Mouse (Mus musculus) embryonic fibroblast, embryonic 13.5 days (primary cell): ENCODE data around the gene Myod1.

ENCODE experiments used
- CTCF ChIP-seq: IDR thresholded peaks from 2 replicates; pipeline ENCODE4 v1.5.1; 2011; ENCODE audit warnings: mild to moderate bottlenecking, control low read depth, low read length, moderate library complexity, borderline replicate concordance; ENCODE audit not compliant: insufficient read depth
- POLR2A ChIP-seq: IDR thresholded peaks from 2 replicates; pipeline ENCODE4 v1.6.1; 2011; ENCODE audit warnings: low read depth, mild to moderate bottlenecking, control low read depth, low read length, moderate library complexity

GRCm38 (mm10) chr7:46395571-46395970 lies 19.3 kb downstream of the Myod1 start:
- TF ChIP-seq CTCF = no peak
- no peak for TF ChIP-seq POLR2A
